Mouse (Mus musculus): ENCODE data around the gene Tufm. TPM values are rescaled to one million over a fixed set of nuclear protein-coding genes. Genes with fewer than 3 reads are reported as not detected.

Gene Tufm
- polyA plus RNA-seq, 1 experiment from 2014 or later, result 141 TPM

GRCm38 (mm10) chr7:126535766-126536165 is 48.6 kb downstream of the Tufm start:
- ATAC-seq (ENCODE audit: insufficient number of reproducible peaks, insufficient read depth, low FRiP score, low TSS enrichment), result no peak
- Histone ChIP-seq H3K27ac (no peak overlapping the region), H3K4me2 (replicated peaks) (peak overlapping the region; percentile 84), H3K4me1 (no peaks in the 10 kb centered on the region; the same call in 1 of the 2 replicates), H3K9me3 (no peaks in the 10 kb centered on the region), H3K4me3 (peak overlapping the region; percentile 45), H3K9ac (peak overlapping the region; percentile 67), H3K27me3 (peaks cover 16% of the 10 kb centered on the region), H3K36me3 (no peaks in the 10 kb centered on the region)
- 3% methylated on average over 28 of the region's 28 CpGs for WGBS

- Histone ChIP-seq H3K4me1 (no peaks in the 10 kb centered on the region; the same call in 1 of the 2 replicates), H3K4me2 (replicated peaks) (peak overlapping the region; percentile 84), H3K9ac (peak overlapping the region; percentile 67; the same call in 1 of the 2 replicates), H3K4me3 (peak overlapping the region; percentile 45), H3K36me3 (no peaks in the 10 kb centered on the region), H3K9me3 (no peaks in the 10 kb centered on the region), H3K27me3 (peaks cover 16% of the 10 kb centered on the region), H3K27ac (no peak overlapping the region)
- 62% methylated on average over 9 of the region's 9 CpGs for WGBS
- ATAC-seq (ENCODE audit: insufficient number of reproducible peaks, insufficient read depth, low FRiP score, low TSS enrichment), result no peak
These were observed 49.3 kb downstream of the Tufm start for GRCm38 (mm10) chr7:126536466-126536865.

DNA sequence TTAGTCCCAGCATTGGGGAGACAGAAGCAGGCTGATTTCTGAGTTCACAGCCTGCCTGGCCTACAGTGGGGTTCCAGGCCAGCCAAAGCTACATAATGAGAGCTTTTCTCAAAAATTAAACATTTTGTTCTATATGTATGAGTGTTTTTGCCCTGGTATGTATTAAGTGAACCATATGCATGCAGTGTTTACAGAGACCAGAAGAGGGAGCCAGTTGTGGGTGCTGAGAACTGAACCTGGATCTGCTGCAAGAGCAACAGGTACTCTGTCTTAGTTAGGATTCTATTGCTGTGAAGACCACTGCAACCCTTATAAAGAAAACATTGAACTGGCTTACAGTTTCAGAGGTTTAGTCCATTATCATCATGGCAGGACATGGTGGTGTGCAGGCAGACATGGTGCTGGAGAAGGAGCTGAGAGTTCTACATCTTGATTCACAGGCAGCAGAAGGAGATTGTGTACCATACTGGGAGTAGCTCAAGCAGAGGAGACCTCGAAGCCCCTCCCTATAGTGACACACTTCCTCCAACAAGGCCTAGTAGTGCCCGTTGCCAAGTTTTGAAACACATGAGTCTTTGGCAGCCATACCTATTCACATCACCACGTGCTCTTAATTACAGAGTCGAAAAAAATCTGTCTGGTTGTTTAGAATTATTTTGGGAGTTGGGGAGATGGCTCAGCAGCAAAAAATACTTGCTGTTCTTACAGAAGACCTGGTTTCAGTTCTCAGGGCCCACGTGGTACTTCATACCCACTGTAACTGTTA is 50.8 kb downstream of the Tufm start:
- no peaks in the 10 kb centered on the region; the same call in 1 of the 2 replicates for H3K4me1 ChIP-seq
- H3K27ac ChIP-seq, result no peak overlapping the region
- no peak for ATAC-seq (ENCODE audit: insufficient number of reproducible peaks, insufficient read depth, low FRiP score, low TSS enrichment)
- no peak overlapping the region for H3K9ac ChIP-seq
- H3K36me3 ChIP-seq, result no peaks in the 10 kb centered on the region
- H3K4me2 ChIP-seq (replicated peaks), result no peak overlapping the region
- no peaks in the 10 kb centered on the region for H3K9me3 ChIP-seq
- peaks cover 16% of the 10 kb centered on the region for H3K27me3 ChIP-seq
- no peak overlapping the region for H3K4me3 ChIP-seq
- 64% methylated on average over 5 of the region's 5 CpGs for WGBS

Other genes with a start within 250 kb of the Tufm start
- gene Sbk1, start 214.7 kb upstream of the Tufm start, polyA plus RNA-seq (2016; fragmentation: Nextera tagmentation; extraction: Ambion mirVana), result 130 and 138 TPM in 2 replicates
- gene Lat, start 117.8 kb upstream of the Tufm start, polyA plus RNA-seq (2016; fragmentation: Nextera tagmentation; extraction: Ambion mirVana), result 2.8 and 3.3 TPM in 2 replicates
- 64.9 and 68.9 TPM in 2 replicates for gene Spns1, start 109.9 kb upstream of the Tufm start, polyA plus RNA-seq (2016; fragmentation: Nextera tagmentation; extraction: Ambion mirVana)
- 3.1 and 3.2 TPM in 2 replicates for gene Nfatc2ip, start 90.6 kb upstream of the Tufm start, polyA plus RNA-seq (2016; fragmentation: Nextera tagmentation; extraction: Ambion mirVana)
- gene Cd19, start 72.5 kb upstream of the Tufm start, polyA plus RNA-seq (2016; fragmentation: Nextera tagmentation; extraction: Ambion mirVana), result not detected in 2 replicates
- gene Rabep2, start 58.6 kb upstream of the Tufm start, polyA plus RNA-seq (2016; fragmentation: Nextera tagmentation; extraction: Ambion mirVana), result 35.3 and 36.7 TPM in 2 replicates
- gene Atp2a1, start 24.3 kb upstream of the Tufm start, polyA plus RNA-seq (2016; fragmentation: Nextera tagmentation; extraction: Ambion mirVana), result 22.3 and 26.8 TPM in 2 replicates
- gene Sh2b1, start 11.9 kb upstream of the Tufm start, polyA plus RNA-seq (2016; fragmentation: Nextera tagmentation; extraction: Ambion mirVana), result 60.2 and 62.6 TPM in 2 replicates
- 62.9 and 64.0 TPM in 2 replicates for gene Atxn2l, start 16.1 kb downstream of the Tufm start, polyA plus RNA-seq (2016; fragmentation: Nextera tagmentation; extraction: Ambion mirVana)
- 186 and 200 TPM in 2 replicates for gene Eif3c, start 79.0 kb downstream of the Tufm start, polyA plus RNA-seq (2016; fragmentation: Nextera tagmentation; extraction: Ambion mirVana)
- 0.59 and 0.96 TPM in 2 replicates for gene Apobr, start 97.6 kb downstream of the Tufm start, polyA plus RNA-seq (2016; fragmentation: Nextera tagmentation; extraction: Ambion mirVana)
- gene Cln3, start 98.5 kb downstream of the Tufm start, polyA plus RNA-seq (2016; fragmentation: Nextera tagmentation; extraction: Ambion mirVana), result 33.3 and 34.4 TPM in 2 replicates
- not detected in 2 replicates for gene Il27, start 107.6 kb downstream of the Tufm start, polyA plus RNA-seq (2016; fragmentation: Nextera tagmentation; extraction: Ambion mirVana)
- gene Nupr1, start 143.5 kb downstream of the Tufm start, polyA plus RNA-seq (2016; fragmentation: Nextera tagmentation; extraction: Ambion mirVana), result 4.3 and 5.6 TPM in 2 replicates
- gene Sgf29, start 161.9 kb downstream of the Tufm start, polyA plus RNA-seq (2016; fragmentation: Nextera tagmentation; extraction: Ambion mirVana), result 43.6 and 48.2 TPM in 2 replicates
- 0.97 and 1.6 TPM in 2 replicates for gene Sult1a1, start 189.1 kb downstream of the Tufm start, polyA plus RNA-seq (2016; fragmentation: Nextera tagmentation; extraction: Ambion mirVana)
- 138 and 141 TPM in 2 replicates for gene Bola2, start 208.0 kb downstream of the Tufm start, polyA plus RNA-seq (2016; fragmentation: Nextera tagmentation; extraction: Ambion mirVana)
- 13.4 and 13.5 TPM in 2 replicates for gene Slx1b, start 208.4 kb downstream of the Tufm start, polyA plus RNA-seq (2016; fragmentation: Nextera tagmentation; extraction: Ambion mirVana)
- gene Coro1a, start 220.4 kb downstream of the Tufm start, polyA plus RNA-seq (2016; fragmentation: Nextera tagmentation; extraction: Ambion mirVana), result 37.8 and 39.0 TPM in 2 replicates